Mouse (Mus musculus): ENCODE results near the gene Kif9.
A peak's percentile ranks its signal among the peaks of the same experiment; 100 is the strongest.

Gene Kif9

DNA sequence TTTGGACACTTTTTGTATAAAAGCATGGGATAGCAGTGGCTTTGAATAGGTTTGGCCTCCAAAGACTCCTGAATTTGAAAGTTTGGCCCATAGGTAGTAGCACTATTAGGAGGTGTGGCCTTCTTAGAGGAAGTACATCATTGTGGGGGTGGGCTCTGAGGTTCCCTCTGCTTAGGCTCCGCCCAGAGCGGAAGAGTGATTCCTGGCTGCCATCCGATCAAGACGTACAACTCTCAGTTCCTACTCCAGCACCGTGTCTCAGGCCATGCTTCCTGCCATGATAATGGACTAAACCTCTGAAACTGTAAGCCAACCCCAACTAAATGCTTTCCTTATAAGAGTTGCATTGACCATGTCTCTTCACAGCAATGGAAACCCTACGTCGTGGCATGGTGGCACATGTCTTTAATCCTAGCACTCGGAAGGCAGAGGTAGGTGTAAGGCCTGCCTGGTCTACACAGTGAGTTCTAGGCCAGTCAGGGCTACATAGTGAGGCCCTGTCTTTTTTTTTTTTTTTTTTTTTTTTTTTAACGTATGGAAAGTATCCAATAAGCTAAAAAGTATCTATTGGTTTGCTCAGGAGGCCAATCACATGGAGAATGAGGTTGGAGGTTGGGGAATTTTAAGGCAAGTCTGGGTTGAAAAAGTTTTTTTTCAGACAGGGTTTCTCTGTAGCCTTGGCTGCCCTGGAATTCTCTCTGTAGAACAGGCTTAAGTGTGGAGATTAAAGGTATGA, 52.4 kb downstream of the Kif9 start:
- DNase-seq (ENCODE audit: low spot score) = no peak

GRCm38 (mm10) chr9:110530650-110531049, 53.9 kb downstream of the Kif9 start:
- no peak for DNase-seq (ENCODE audit: low spot score)

DNA sequence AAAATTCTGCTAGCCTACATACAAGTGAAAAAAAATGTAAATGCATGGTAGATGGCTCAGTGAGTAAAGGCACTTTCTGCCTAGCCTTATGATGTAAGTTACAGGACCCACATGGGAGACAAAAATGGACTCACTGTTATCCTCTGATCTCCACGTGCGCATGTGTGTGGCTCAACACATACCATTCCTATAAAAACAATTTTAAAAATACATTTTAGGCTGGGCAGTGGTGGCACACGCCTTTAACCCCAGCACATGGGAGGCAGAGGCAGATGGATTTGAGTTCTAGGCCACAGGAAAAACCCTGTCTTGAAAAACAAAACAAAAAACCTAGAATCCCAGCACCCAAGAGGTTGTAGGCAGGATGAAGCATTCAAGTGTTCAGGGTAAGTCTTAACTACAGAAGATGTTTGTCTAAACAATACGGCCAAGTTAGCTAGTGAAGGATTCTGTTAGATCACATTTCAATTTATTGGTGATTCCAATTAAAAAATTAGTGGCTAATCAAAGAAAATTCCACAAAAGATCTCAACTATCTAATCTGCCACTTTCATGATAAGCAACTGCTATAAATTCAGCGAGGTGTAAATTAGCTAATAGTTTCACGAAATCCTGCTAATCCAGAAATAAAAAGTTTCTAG, 54.5 kb downstream of the Kif9 start:
- no peak for DNase-seq (ENCODE audit: low spot score)

DNA sequence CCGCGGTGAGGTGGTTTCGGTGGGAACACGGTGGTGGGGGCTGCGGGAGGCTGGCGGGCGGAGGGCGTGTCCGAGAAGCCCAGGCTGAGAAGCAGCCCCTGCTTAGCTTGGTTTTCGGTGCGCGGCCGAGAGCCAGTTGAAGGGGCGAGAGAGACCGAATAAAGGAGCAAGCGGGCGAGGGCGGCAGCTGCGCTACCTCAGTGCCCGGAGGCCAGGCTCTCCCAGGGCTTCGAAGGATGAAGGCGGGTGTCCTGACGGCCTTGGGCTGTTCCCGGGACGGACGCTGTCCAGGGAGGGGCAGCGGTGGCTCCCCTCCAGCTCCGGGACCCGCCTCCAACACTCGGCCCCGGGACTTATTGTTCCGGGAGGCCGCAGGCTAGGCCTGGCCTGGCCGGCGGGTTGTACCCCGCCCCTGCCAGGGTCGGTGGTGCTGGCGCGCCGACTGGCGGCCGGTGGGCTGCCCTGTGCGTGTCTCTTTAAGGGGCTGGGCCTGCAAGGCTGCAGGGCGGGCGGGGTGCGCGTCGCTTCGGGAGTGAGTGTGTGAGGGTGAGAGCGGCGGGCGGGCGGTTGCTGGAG, 55.2 kb downstream of the Kif9 start:
- peak; percentile 86 for DNase-seq (ENCODE audit: low spot score)

- peak; percentile 62 for DNase-seq (ENCODE audit: low spot score)
Observed at GRCm38 (mm10) chr9:110532538-110533291, 56.0 kb downstream of the Kif9 start, which contains the start of gene Setd2. TSS of gene Setd2 (plus strand) at chr9:110532597.

- DNase-seq (ENCODE audit: low spot score) = no peak
Observed at GRCm38 (mm10) chr9:110533645-110534044, 56.9 kb downstream of the Kif9 start.

DNA sequence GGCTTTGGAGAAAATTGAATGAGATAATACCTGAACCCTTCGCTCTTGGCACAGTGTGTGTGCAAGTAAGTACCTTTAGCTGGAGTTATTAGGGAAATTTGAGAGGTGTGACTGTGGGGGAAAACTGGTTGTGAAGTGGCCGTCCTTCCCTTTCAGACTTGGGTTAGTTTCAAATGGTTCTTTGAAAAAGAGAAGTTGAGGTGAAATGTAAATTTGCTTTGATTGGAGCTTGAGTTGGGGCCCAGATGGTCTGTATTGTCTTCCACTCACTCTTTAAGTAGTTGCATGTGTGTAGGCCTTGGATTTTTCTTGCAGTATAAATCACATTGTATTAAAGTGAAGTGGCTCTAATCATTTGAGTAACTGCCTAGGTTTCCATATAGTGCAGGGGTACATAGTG, 58.4 kb downstream of the Kif9 start:
- no peak for DNase-seq (ENCODE audit: low spot score)

- DNase-seq (ENCODE audit: low spot score) = no peak
Observed at GRCm38 (mm10) chr9:110536636-110537035, 59.9 kb downstream of the Kif9 start.

- no peak for DNase-seq (ENCODE audit: low spot score)
Observed at GRCm38 (mm10) chr9:110538511-110538910, 61.8 kb downstream of the Kif9 start.

DNA sequence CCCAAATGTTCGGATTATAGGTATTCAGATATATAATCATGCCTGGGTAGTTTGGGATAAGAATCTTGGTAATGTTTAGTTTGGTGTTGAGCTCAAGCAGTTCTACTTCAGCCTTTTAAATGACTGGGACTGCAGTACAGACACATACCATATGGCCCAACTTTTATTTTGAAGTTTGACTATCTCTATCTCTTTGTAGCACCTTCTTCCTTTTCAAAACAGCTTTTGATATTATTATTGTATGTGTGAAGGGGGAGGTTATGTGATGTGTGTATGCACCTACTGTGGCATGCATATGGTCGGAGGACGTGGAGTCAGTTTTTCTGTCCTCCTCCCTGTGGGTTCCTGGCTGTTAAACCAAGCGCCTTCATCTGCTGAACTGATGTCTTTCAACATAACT, 65.2 kb downstream of the Kif9 start:
- DNase-seq (ENCODE audit: low spot score) = no peak

- no peak for DNase-seq (ENCODE audit: low spot score)
Observed at GRCm38 (mm10) chr9:110548261-110548660, 71.5 kb downstream of the Kif9 start.

DNA sequence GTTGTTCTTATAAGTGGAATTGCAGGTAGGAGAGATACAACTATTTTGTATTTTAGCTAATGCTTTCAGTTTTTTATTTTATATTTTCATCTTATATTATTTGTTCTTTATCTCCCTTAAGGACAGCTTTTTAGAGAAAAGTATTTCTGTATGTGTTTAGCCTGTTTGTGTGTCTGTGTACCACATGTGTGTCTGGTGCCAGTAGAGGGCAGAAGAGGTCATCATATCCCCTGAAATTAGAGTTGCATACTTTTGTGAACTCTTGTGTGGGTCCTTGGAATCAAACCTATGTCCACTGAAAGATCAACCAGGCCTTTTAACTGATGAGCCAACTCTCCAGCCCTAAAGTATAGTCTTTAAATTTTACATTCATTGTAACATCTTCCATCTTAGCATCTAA, 91.6 kb downstream of the Kif9 start:
- DNase-seq (ENCODE audit: low spot score) = no peak
